Mouse (Mus musculus) limb, embryonic 11.5 days (tissue): ENCODE measurements around the gene Rpp25. TPM values are rescaled to one million over a fixed set of nuclear protein-coding genes. Genes with fewer than 3 reads are reported as not detected.

Experiments
- ATAC-seq: fragments of 200-750 bp; cut with Nextera tagmentation; 2 replicates; pipeline ENCODE4 v1.8.0; 2017; ENCODE audit warnings: low read depth; ENCODE audit not compliant: insufficient number of reproducible peaks, low FRiP score, low TSS enrichment
- DNase-seq: peaks from one replicate; pipeline ENCODE4 v3.0.0-alpha.2; 2015; ENCODE audit warnings: low spot score
- H3K27ac ChIP-seq: fragments of 300-500 bp; sonication (generic); replicated peaks from 2 replicates; pipeline ENCODE4 v1.5.1; 2014; ENCODE audit warnings: low read depth, mild to moderate bottlenecking, low read length
- H3K27me3 ChIP-seq: fragments of 300-500 bp; sonication (generic); 2 replicates; pipeline ENCODE4 v1.6.1; 2014; ENCODE audit warnings: mild to moderate bottlenecking, low read length, mixed read lengths; ENCODE audit not compliant: control insufficient read depth, insufficient read depth
- H3K36me3 ChIP-seq: fragments of 300-500 bp; sonication (generic); 2 replicates; pipeline ENCODE4 v1.6.1; 2014; ENCODE audit warnings: mild to moderate bottlenecking, low read length, moderate library complexity, mixed read lengths; ENCODE audit not compliant: control insufficient read depth, insufficient read depth
- H3K4me1 ChIP-seq: fragments of 300-500 bp; sonication (generic); 2 replicates; pipeline ENCODE4 v1.6.1; 2014; ENCODE audit warnings: low read length, mixed read lengths; ENCODE audit not compliant: control insufficient read depth, insufficient read depth
- H3K4me2 ChIP-seq: fragments of 300-500 bp; sonication (generic); 2 replicates; pipeline ENCODE4 v1.6.1; 2014; ENCODE audit warnings: low read depth, mild to moderate bottlenecking, moderate library complexity; ENCODE audit not compliant: severe bottlenecking
- H3K4me3 ChIP-seq: fragments of 300-500 bp; sonication (generic); 2 replicates; pipeline ENCODE4 v1.5.1; 2014; ENCODE audit warnings: low read depth, low read length
- H3K9ac ChIP-seq: fragments of 300-500 bp; sonication (generic); 2 replicates; pipeline ENCODE4 v1.6.1; 2014; ENCODE audit warnings: mild to moderate bottlenecking, low read length
- H3K9me3 ChIP-seq: fragments of 300-500 bp; sonication (generic); 2 replicates; pipeline ENCODE4 v1.6.1; 2016; ENCODE audit warnings: low read length; ENCODE audit not compliant: control insufficient read depth
- WGBS: fragments of 180-500 bp; shearing (Covaris S2); extraction: QIAGEN DNeasy Blood & Tissue Kit; methylation state at CpG from one replicate; pipeline ENCODE4 v1.1.7; 2014; 5-methylcytosine and 5-hydroxymethylcytosine counted together
- polyA plus RNA-seq: library from polyadenylated mRNA; unstranded; fragments of >200 nt; fragmentation: Nextera tagmentation; extraction: Ambion mirVana; gene quantifications from 2 replicates; pipeline ENCODE4 v1.2.1, GENCODE M21; 2014

Rpp25 gene
- polyA plus RNA-seq, 1 experiment from 2014 or later: 0.44 TPM

- WGBS: 2% methylated on average over 33 of the region's 34 CpGs
- Histone ChIP-seq H3K4me2 (peak overlapping the region; percentile 85), H3K4me3 (peak overlapping the region; percentile 38), H3K9me3 (no peaks in the 10 kb centered on the region), H3K27me3 (peaks cover 69% of the 10 kb centered on the region), H3K36me3 (no peaks in the 10 kb centered on the region), H3K4me1 (0 out of 2 replicates have a peak, but pooled peaks cover 2% of the 10 kb centered on the region), H3K27ac (no peak overlapping the region), H3K9ac (peak overlapping the region; percentile 30; the same call in 1 of the 2 replicates)
- DNase-seq (peak; percentile 72), ATAC-seq (0 out of 2 replicates have a peak, but pooled peaks have one; percentile 65)
Measured at GRCm38 (mm10) chr9:57504381-57504700, 515 bp downstream of the Rpp25 start.

GRCm38 (mm10) chr9:57504891-57505290, 1.1 kb downstream of the Rpp25 start:
- 45% methylated on average over 10 of the region's 10 CpGs for WGBS
- Histone ChIP-seq H3K36me3 (no peaks in the 10 kb centered on the region), H3K4me1 (0 out of 2 replicates have a peak, but pooled peaks cover 2% of the 10 kb centered on the region), H3K9me3 (no peaks in the 10 kb centered on the region), H3K9ac (no peak overlapping the region), H3K27ac (no peak overlapping the region), H3K4me2 (no peak overlapping the region), H3K4me3 (peak overlapping the region; percentile 38), H3K27me3 (peaks cover 65% of the 10 kb centered on the region)
- ATAC-seq (no peak), DNase-seq (no peak)

GRCm38 (mm10) chr9:57505700-57506099, 1.9 kb downstream of the Rpp25 start:
- H3K4me3 ChIP-seq: no peak overlapping the region
- no peaks in the 10 kb centered on the region for H3K36me3 ChIP-seq
- H3K4me2 ChIP-seq: no peak overlapping the region
- ATAC-seq (no peak), DNase-seq (no peak)
- H3K27me3 ChIP-seq: peaks cover 58% of the 10 kb centered on the region
- no peak overlapping the region for H3K9ac ChIP-seq
- H3K4me1 ChIP-seq: 0 out of 2 replicates have a peak, but pooled peaks cover 2% of the 10 kb centered on the region
- 15% methylated on average over 8 of the region's 8 CpGs for WGBS
- H3K9me3 ChIP-seq: no peaks in the 10 kb centered on the region
- H3K27ac ChIP-seq: no peak overlapping the region

DNA sequence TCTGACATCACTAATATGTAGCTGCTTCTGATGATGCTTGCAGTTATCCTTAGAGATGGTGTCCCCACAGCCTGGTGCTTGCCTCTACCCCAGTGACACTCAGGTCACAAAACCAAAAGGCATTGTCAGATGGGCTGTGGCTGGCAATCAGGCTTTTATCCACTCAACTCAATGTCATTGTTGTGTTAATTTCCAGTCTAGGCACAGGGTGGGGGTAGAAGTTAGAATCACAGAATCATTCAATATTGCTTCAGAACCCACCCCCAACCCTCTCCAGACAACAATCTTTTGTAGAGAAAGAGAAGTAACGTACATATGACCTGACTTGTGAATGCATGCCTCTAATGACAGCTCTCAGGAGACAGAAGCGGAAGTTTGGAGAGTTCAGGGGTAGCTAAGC, 6.8 kb downstream of the Rpp25 start:
- DNase-seq: no peak
- H3K27me3 ChIP-seq: peaks cover 10% of the 10 kb centered on the region
- H3K9me3 ChIP-seq: no peaks in the 10 kb centered on the region
- H3K4me1 ChIP-seq: no peaks in the 10 kb centered on the region
- no peak overlapping the region for H3K4me2 ChIP-seq
- no peak overlapping the region for H3K27ac ChIP-seq
- 64% methylated on average over 2 of the region's 2 CpGs for WGBS
- no peak for ATAC-seq
- no peak overlapping the region for H3K4me3 ChIP-seq
- H3K9ac ChIP-seq: no peak overlapping the region
- no peaks in the 10 kb centered on the region for H3K36me3 ChIP-seq

DNA sequence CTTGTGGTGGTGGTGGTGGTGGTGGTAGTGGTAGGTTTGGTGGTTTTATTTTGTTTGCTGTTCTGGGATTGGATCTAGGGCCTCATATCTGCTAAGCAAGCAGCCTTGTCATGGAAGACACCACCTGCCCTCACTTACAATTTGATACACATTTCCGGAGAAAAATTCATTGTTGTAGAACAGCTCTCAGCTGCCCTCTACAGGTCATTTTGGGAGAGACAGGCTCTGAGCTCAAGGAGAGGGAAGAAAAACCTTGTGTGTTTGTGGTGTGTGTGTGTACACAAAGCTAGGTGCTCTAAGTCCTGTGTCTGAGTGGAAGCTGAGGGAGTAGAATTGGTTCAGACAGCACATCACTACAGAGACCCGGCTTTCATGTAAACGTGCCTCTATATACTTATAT, 13.3 kb downstream of the Rpp25 start:
- Histone ChIP-seq H3K27me3 (no peaks in the 10 kb centered on the region), H3K9me3 (no peaks in the 10 kb centered on the region), H3K4me2 (no peak overlapping the region), H3K36me3 (no peaks in the 10 kb centered on the region), H3K4me1 (peaks cover 3% of the 10 kb centered on the region; the same call in 1 of the 2 replicates), H3K27ac (no peak overlapping the region), H3K4me3 (no peak overlapping the region), H3K9ac (no peak overlapping the region)
- DNase-seq (peak; percentile 83), ATAC-seq (no peak)
- 9% methylated on average over 3 of the region's 3 CpGs for WGBS

DNA sequence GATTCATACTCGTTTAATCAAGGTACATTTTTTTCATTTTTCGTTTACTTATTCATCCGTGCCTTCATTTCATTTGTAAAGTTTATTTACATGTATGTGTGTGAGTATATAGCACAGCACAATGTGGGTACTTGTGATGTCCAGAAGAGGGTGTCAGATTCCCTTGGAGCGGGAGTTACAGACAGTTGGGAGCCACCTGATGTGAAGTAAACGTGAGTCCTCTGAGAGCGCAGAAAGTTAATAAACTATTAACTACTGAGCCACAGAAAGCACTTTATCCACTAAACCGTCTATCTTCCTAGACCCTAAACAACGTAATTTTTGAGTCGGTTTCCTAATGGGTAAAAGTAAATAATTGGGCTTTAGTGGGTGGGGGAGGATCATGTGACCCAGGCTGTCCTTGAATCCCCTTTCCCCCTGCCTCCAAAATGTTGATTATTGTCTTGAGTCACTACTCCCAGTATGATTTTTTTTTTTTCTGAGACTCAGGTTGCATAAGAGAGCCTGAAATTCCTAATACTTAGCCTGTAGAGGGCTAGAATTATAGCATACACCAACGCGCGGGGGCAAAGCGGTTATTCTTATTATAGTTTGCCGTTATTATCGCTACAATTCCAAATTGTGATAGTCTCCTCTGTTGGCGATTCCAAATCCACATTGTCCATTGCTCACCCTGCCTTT, 16.7 kb downstream of the Rpp25 start:
- Histone ChIP-seq H3K9ac (peak overlapping the region; percentile 93), H3K4me3 (peak overlapping the region; percentile 96), H3K27me3 (no peaks in the 10 kb centered on the region), H3K4me1 (peaks cover 7% of the 10 kb centered on the region; the same call in 1 of the 2 replicates), H3K36me3 (no peaks in the 10 kb centered on the region), H3K27ac (no peak overlapping the region), H3K4me2 (peak overlapping the region; percentile 87), H3K9me3 (no peaks in the 10 kb centered on the region)
- WGBS: 25% methylated on average over 16 of the region's 16 CpGs
- DNase-seq: no peak
- 0 out of 2 replicates have a peak, but pooled peaks have one; percentile 14 for ATAC-seq

GRCm38 (mm10) chr9:57521056-57521911, 17.5 kb downstream of the Rpp25 start, which contains the start of gene Cox5a:
TSS of gene Cox5a (plus strand) at chr9:57521274.
- WGBS: under 1% methylated on average over 90 of the region's 95 CpGs
- H3K4me1 ChIP-seq: peaks cover 7% of the 10 kb centered on the region; the same call in 1 of the 2 replicates
- DNase-seq (peak; percentile 91), ATAC-seq (peak; percentile 92)
- H3K27me3 ChIP-seq: no peaks in the 10 kb centered on the region
- no peaks in the 10 kb centered on the region for H3K36me3 ChIP-seq
- peak within 1 kb of the TSS; percentile 83 for H3K27ac ChIP-seq
- H3K9me3 ChIP-seq: no peaks in the 10 kb centered on the region
- H3K9ac ChIP-seq: peak within 1 kb of the TSS; percentile 93
- peak within 1 kb of the TSS; percentile 96 for H3K4me3 ChIP-seq
- H3K4me2 ChIP-seq: peak within 1 kb of the TSS; percentile 87

DNA sequence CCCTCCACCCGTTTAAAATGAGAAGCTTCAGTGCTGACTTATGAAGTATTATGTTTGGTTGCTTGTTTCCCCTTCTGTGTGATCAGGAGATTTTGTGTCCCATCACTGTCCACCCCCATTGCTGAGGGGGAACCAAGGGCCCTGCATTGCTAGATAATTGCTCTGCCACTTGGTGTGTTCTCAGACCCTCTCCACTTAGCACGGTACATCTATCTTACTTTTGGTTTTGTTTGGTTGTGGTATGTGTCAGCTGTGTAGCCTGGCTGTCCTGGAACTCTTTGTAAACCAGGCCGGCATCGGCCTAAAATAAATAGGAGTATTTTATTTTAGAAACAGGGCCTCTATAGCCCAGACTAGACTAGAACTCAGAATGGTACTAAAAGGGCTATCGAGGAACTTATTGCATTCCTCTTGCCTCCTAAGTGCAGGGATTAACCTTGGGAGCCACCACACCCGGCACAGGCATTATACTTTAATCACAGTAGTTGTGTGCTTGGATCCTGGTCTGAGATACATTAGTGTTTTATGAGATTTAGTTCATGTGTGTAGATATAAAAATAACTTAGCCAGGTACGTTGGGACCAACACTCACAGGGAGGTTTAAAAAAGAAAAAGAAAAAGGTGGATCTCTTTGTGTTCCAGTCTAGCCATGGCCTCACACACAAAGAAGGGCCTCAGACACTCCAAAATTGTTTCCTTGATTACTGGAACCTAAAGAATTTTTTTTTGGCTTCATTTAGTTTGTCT, 18.5 kb downstream of the Rpp25 start:
- H3K27me3 ChIP-seq: no peaks in the 10 kb centered on the region
- DNase-seq: no peak
- H3K27ac ChIP-seq: no peak overlapping the region
- no peaks in the 10 kb centered on the region for H3K36me3 ChIP-seq
- H3K4me1 ChIP-seq: peaks cover 7% of the 10 kb centered on the region; the same call in 1 of the 2 replicates
- no peaks in the 10 kb centered on the region for H3K9me3 ChIP-seq
- no peak for ATAC-seq
- peak overlapping the region; percentile 87 for H3K4me2 ChIP-seq
- 42% methylated on average over 7 of the region's 7 CpGs for WGBS
- H3K9ac ChIP-seq: peak overlapping the region; percentile 93
- peak overlapping the region; percentile 96 for H3K4me3 ChIP-seq
